Mouse (Mus musculus) ovary, postnatal 36 days (tissue): Measurements from ENCODE around the gene Shisal2b.
A peak's percentile ranks its signal among the peaks of the same experiment; 100 is the strongest.

Source experiments
- DNase-seq: peaks from one replicate; pipeline ENCODE4 v3.0.0; 2022; ENCODE audit warnings: low spot score, mixed read lengths

Gene Shisal2b

DNA sequence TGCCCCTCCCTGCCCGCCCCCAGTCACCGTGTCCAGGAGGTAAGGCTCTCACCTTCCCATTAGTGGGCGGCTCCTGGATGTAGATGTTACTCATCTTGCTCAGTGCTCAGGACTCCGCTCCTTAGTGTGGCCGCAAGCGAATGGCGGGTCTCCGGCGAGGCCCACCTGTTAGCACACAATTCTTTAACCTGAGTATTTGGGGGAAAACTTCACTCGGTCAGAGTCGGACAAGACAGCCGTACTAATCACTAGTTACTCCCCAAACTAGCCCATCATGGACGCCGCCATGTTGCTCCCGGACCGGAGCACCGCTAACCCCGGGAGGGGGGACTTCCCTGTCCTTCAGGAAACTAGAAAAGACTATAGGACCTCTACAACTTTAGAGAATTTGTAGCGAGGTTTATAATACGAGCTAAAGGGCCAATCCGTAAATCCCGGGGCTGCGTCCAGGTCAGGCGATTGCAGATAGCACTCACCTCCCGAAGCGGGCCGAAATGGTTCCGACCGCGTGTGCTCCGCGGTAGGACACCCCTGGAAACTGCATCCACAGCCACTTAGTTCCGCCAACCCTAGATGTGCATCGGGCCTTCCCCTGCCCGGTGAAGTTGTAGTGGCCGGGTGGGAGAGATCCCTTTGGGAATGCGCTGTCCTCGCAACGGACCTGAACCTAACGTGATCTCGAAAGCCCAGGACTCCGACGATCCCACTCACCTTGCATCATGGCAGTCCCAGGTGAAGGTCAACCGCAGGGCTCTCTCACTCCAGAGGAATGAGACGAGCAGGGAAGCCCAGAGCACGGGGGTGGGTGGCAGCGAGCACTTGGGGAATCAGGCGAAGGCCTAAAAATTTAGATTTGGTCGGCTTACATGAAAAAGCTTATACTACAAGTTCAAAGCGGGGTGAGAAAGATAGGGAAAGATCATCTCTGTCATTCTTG, 46.8 kb downstream of the Shisal2b start, which contains the start of gene Cwc27:
Cwc27 (minus strand) TSS at position 508 of the 937 bp plus-strand sequence.
- peak; percentile 80 for DNase-seq

DNA sequence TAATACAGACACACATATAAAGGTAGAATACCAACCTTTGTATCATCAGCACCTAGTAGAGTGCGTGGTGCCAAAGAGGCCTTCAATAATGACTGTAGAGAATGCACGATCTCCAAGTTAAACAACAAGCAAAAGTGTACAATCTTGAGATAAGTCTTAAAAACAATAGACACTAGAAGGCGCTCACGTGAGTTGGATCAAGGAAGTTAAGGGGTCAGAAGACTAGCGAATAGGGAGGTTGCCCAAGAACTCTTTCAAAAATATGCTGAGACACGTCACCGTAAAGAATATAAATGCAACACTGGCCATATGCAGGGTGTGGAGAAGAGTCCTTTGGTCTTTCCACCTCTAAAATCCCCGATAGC, 47.4 kb downstream of the Shisal2b start:
- DNase-seq = no peak

DNA sequence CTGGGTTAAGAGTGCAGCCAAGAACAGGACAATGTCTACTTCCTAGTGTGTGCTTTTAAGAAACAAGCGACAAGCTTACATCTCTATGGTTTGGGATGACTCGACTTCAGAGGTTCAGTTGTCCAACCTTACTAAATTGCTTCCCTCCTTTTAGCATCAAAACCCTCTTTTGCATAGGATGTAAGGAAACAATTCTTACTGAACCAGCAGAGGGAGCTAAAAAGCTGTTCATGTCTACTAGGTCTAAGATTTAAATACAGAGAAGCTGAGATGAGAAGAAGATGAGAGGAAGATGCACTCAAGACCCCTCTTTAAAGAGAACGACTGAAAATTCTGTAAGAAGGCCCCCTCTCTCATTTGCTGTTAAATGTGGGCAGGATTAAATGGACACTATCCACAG, 58.0 kb downstream of the Shisal2b start:
- DNase-seq = no peak

DNA sequence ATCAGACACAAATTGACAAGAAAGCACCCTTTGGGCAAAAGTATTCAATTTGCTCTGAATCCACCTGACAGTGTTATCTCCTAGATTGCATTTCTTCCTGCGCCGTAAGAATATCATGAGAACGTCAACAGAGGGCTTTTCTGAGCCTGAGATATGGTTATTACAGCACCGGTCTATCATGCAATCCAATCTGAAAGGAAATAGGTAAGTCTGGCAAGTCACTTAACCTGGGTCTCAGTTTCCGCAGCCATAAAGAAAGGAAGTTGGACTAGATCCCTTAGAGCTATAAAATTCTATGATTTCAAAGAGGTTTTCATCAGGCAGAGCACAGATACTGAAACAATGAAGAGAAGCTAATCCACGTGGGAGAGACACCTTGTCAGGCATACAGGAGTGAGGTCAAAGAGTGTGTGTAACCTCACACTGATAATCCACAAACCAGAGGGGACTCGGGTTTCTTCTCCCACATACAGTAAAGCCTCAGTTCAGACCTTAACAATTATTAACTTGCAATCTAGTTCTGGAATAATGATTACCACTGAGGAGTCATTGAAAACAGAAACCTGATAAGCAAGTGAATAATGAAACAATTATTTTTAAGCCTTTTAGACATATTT, 64.0 kb downstream of the Shisal2b start:
- no peak for DNase-seq

DNA sequence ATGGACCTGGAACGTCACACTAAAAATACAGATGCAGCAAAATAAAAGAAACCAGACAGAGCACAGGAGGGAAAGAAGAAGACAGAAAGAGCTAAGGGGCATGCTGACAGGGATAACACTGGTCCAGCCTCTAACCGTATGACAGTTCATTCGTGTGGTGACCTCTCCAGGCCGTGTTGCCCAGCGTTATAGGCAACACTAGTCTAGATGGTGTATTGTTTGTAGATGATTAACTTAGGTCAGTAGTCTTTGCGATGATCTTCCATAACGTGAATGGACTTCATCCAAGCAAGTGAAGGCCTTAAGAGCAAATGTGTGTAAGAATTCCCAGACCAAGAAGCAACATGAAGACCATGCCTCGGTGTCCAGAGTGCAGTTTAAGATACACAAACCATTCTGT, 64.6 kb downstream of the Shisal2b start:
- DNase-seq = no peak
